Mouse (Mus musculus): ENCODE measurements around the gene Pou4f2. TPM values are rescaled to one million over a fixed set of nuclear protein-coding genes. Genes with fewer than 3 reads are reported as not detected.

The Pou4f2 gene
- polyA plus RNA-seq, 1 experiment from 2014 or later = 2.7 TPM

DNA sequence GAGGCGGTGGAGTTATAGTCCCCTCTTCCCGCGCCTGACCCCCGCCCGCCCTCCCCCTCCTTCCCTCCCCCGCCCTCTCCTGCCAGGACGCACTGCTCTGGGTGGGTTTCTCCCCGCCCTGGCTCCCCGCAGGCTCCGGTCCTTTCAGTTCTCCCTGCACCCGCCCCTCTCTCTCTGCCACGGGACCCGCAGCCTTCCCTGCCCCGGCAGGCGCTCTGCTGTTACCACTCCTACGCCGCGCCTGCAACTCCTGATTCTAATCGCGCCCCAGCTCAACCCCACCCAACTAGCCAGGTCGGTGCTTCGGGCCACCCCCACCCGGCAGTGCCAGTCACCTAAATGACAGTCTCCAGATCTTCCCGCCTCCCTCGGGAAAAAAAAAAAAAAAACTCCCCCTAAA, 216 bp upstream of the Pou4f2 start:
- Histone ChIP-seq H3K9me3 (ENCODE audit: control insufficient read depth, low read length) (no peaks in the 10 kb centered on the region), H3K9ac (ENCODE audit: low read length) (0 out of 2 replicates have a peak overlapping the region, but pooled peaks have one; percentile 24), H3K4me3 (ENCODE audit: low read depth, low read length) (peak overlapping the region; percentile 43), H3K27me3 (ENCODE audit: control insufficient read depth, insufficient read depth, low read length) (peaks cover 92% of the 10 kb centered on the region), H3K36me3 (ENCODE audit: control insufficient read depth, insufficient read depth, low read length) (no peaks in the 10 kb centered on the region), H3K27ac (ENCODE audit: low read depth, low read length) (0 out of 2 replicates have a peak overlapping the region, but pooled peaks have one; percentile 20), H3K4me2 (ENCODE audit: low read depth) (peak overlapping the region; percentile 69), H3K4me1 (ENCODE audit: control insufficient read depth, insufficient read depth, low read length) (0 out of 2 replicates have a peak, but pooled peaks cover 3% of the 10 kb centered on the region)
- peak; percentile 46; the same call in 1 of the 2 replicates for ATAC-seq (ENCODE audit: insufficient read depth, low FRiP score, low TSS enrichment)
- WGBS = 0% methylated on average over 15 of the region's 25 CpGs
- no peak for DNase-seq (ENCODE audit: low spot score)

DNA sequence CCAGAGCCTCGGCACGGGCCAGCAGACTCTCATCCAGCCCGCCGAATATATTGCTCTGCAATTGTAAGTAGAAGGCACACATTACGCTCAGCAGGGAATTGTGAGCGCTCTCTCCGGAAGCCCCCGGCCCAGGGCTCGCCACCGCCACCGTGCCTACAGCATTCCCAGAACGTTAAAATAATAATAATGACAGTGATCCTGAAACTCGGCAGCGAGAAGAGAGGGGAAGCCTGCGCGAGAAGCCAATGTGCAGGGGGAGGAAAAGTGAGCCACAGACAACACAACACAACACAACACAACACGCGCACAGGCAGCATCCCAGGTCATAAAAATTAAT, 853 bp downstream of the Pou4f2 start:
- Histone ChIP-seq H3K4me1 (ENCODE audit: control insufficient read depth, insufficient read depth, low read length) (0 out of 2 replicates have a peak, but pooled peaks cover 3% of the 10 kb centered on the region), H3K36me3 (ENCODE audit: control insufficient read depth, insufficient read depth, low read length) (no peaks in the 10 kb centered on the region), H3K4me2 (ENCODE audit: low read depth) (peak overlapping the region; percentile 69), H3K27ac (ENCODE audit: low read depth, low read length) (no peak overlapping the region), H3K9me3 (ENCODE audit: control insufficient read depth, low read length) (no peaks in the 10 kb centered on the region), H3K4me3 (ENCODE audit: low read depth, low read length) (peak overlapping the region; percentile 43), H3K9ac (ENCODE audit: low read length) (peak overlapping the region; percentile 14; the same call in 1 of the 2 replicates), H3K27me3 (ENCODE audit: control insufficient read depth, insufficient read depth, low read length) (peaks cover 90% of the 10 kb centered on the region)
- DNase-seq (ENCODE audit: low spot score) (no peak), ATAC-seq (ENCODE audit: insufficient read depth, low FRiP score, low TSS enrichment) (no peak)
- WGBS = under 1% methylated on average over 18 of the region's 18 CpGs

DNA sequence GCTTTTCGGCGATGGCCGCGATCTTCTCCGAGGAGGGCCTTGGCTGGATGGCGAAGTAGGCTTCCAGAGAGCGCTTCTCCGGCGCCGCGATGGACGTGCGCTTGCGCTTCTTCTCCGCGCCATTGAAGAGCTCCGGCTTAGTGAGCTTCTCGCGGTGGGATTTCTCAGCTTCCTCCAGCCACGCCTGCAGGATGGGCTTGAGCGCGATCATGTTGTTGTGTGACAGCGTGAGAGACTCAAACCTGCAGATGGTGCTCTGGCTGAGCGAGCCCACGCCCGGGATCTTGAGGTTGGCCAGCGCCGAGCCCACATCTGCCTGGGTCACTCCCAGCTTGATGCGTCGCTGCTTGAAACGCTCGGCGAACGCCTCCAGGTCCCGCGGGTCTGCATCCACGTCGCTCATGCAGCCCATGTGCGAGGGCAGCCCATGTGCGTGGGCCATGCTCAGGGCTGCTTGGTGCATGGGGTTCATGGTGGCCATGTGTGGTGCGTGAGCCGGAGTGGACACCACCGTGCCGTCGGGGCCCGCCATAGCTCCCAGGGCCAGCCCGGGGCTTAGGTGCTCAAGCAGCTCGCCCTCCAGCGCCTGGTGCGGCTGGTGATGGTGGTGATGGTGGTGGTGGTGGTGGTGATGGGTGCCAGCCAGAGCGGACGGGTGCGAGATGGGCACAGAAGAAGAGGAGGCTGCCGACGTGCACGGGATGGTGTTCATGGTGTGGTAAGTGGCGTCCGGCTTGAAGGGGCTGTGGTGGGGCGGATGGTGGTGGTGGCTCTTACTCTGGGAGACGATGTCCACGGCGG, 1.4 kb downstream of the Pou4f2 start:
- H3K4me2 ChIP-seq (ENCODE audit: low read depth) = peak overlapping the region; percentile 69
- WGBS = under 1% methylated on average over 61 of the region's 62 CpGs
- H3K4me1 ChIP-seq (ENCODE audit: control insufficient read depth, insufficient read depth, low read length) = 0 out of 2 replicates have a peak, but pooled peaks cover 3% of the 10 kb centered on the region
- peaks cover 90% of the 10 kb centered on the region for H3K27me3 ChIP-seq (ENCODE audit: control insufficient read depth, insufficient read depth, low read length)
- no peaks in the 10 kb centered on the region for H3K36me3 ChIP-seq (ENCODE audit: control insufficient read depth, insufficient read depth, low read length)
- no peaks in the 10 kb centered on the region for H3K9me3 ChIP-seq (ENCODE audit: control insufficient read depth, low read length)
- DNase-seq (ENCODE audit: low spot score) (peak; percentile 57), ATAC-seq (ENCODE audit: insufficient read depth, low FRiP score, low TSS enrichment) (no peak)
- H3K27ac ChIP-seq (ENCODE audit: low read depth, low read length) = no peak overlapping the region
- peak overlapping the region; percentile 14; the same call in 1 of the 2 replicates for H3K9ac ChIP-seq (ENCODE audit: low read length)
- H3K4me3 ChIP-seq (ENCODE audit: low read depth, low read length) = peak overlapping the region; percentile 43

DNA sequence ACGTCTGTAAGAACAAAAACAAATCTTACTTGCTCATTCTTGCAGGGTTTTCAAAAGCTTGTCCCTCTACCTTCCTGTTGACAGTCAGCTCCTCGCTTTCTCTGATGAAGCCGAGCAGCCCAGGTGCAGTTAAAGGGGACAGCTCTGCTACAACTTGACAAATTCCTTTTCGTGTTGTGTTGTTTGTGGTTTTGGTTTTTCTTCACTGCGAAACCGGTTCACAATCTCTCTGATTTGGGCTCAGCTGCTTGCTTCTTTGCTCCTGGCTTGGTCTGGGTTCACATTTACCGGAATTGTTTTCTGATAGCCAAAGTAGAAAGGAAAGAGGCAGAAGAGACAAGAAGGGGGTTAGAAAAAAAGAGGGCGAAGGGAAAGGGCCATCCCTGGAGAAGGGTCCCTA, 2.1 kb downstream of the Pou4f2 start:
- H3K4me1 ChIP-seq (ENCODE audit: control insufficient read depth, insufficient read depth, low read length) = 0 out of 2 replicates have a peak, but pooled peaks cover 3% of the 10 kb centered on the region
- H3K27ac ChIP-seq (ENCODE audit: low read depth, low read length) = no peak overlapping the region
- peak overlapping the region; percentile 43 for H3K4me3 ChIP-seq (ENCODE audit: low read depth, low read length)
- DNase-seq (ENCODE audit: low spot score) (no peak), ATAC-seq (ENCODE audit: insufficient read depth, low FRiP score, low TSS enrichment) (no peak)
- H3K27me3 ChIP-seq (ENCODE audit: control insufficient read depth, insufficient read depth, low read length) = peaks cover 93% of the 10 kb centered on the region
- WGBS = 2% methylated on average over 8 of the region's 8 CpGs
- H3K9ac ChIP-seq (ENCODE audit: low read length) = no peak overlapping the region
- H3K9me3 ChIP-seq (ENCODE audit: control insufficient read depth, low read length) = no peaks in the 10 kb centered on the region
- H3K4me2 ChIP-seq (ENCODE audit: low read depth) = 0 out of 2 replicates have a peak overlapping the region, but pooled peaks have one; percentile 1
- no peaks in the 10 kb centered on the region for H3K36me3 ChIP-seq (ENCODE audit: control insufficient read depth, insufficient read depth, low read length)

DNA sequence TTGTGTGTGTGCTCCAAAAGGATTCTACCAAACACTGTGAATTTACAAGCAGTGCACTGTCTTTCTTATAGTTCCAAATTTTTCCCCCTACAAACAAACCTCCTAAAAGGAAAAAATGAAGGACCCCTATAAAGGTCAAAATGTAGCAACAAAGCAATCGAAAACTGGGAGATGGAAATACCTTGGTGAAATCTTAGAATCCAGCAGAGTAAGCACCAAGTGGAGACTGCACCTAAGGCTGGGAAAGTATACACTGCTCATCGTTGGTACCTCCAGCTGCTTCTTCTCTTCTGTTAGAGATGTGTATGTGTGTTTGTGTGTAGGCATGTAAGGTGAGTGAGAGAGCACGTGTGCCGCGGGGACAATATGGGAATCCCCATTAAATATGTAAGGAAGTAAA, 3.1 kb downstream of the Pou4f2 start:
- Histone ChIP-seq H3K4me3 (ENCODE audit: low read depth, low read length) (no peak overlapping the region), H3K9ac (ENCODE audit: low read length) (no peak overlapping the region)

DNA sequence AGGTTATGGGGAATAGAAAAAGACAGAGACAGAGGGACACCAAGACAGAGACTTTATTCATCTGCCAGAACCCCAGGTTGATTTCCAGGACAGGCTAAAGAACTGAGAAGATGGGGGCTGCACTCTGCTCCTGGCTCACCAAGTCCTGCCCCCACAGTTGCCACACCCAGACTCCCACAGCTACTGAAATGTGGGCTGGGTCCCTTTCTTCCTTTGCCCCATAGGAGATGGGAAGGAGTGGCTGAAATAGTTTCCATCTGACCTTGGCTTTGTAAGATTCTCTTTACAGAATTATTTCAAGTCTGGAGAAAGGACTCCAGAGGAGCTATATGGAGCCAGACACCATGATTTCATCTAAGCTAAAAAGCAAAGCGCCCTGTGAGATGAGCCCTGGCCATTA, 4.0 kb downstream of the Pou4f2 start:
- H3K9me3 ChIP-seq (ENCODE audit: control insufficient read depth, low read length) = no peaks in the 10 kb centered on the region
- 13% methylated on average over 1 of the region's 1 CpGs for WGBS
- no peak overlapping the region for H3K4me3 ChIP-seq (ENCODE audit: low read depth, low read length)
- no peak overlapping the region for H3K27ac ChIP-seq (ENCODE audit: low read depth, low read length)
- 0 out of 2 replicates have a peak, but pooled peaks cover 3% of the 10 kb centered on the region for H3K4me1 ChIP-seq (ENCODE audit: control insufficient read depth, insufficient read depth, low read length)
- ATAC-seq (ENCODE audit: insufficient read depth, low FRiP score, low TSS enrichment) = no peak
- H3K36me3 ChIP-seq (ENCODE audit: control insufficient read depth, insufficient read depth, low read length) = no peaks in the 10 kb centered on the region
- H3K27me3 ChIP-seq (ENCODE audit: control insufficient read depth, insufficient read depth, low read length) = peaks cover 89% of the 10 kb centered on the region
- DNase-seq (ENCODE audit: low spot score) = no peak
- H3K9ac ChIP-seq (ENCODE audit: low read length) = no peak overlapping the region
- H3K4me2 ChIP-seq (ENCODE audit: low read depth) = no peak overlapping the region

More for the DNA sequence above, 3.1 kb downstream of the Pou4f2 start:
- Histone ChIP-seq H3K27ac (ENCODE audit: low read depth, low read length) (no peak overlapping the region), H3K36me3 (ENCODE audit: control insufficient read depth, insufficient read depth, low read length) (no peaks in the 10 kb centered on the region), H3K27me3 (ENCODE audit: control insufficient read depth, insufficient read depth, low read length) (peaks cover 91% of the 10 kb centered on the region), H3K9me3 (ENCODE audit: control insufficient read depth, low read length) (no peaks in the 10 kb centered on the region), H3K4me2 (ENCODE audit: low read depth) (no peak overlapping the region), H3K4me1 (ENCODE audit: control insufficient read depth, insufficient read depth, low read length) (0 out of 2 replicates have a peak, but pooled peaks cover 3% of the 10 kb centered on the region)
- no peak for DNase-seq (ENCODE audit: low spot score)
- ATAC-seq (ENCODE audit: insufficient read depth, low FRiP score, low TSS enrichment) = no peak
- 14% methylated on average over 5 of the region's 5 CpGs for WGBS

DNA sequence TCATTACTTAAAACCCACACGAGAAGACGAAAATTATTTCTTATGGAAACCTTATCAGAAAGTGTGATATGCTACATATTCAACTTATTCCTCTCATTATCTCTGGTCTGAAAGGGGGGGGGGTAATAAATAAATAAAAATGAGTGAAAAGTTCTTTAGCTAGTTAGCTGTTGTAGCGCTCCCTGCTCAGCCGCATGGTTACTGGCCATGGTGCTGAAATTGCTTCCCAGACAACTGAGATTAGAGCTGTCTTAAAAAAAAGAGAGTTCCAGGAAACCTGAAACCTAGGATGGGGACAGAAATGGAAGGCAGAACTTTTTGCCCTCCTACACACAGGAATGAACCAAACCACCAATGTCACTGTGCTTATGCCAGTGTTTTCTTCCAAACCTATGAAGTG, 5.1 kb downstream of the Pou4f2 start:
- ATAC-seq (ENCODE audit: insufficient read depth, low FRiP score, low TSS enrichment) (no peak), DNase-seq (ENCODE audit: low spot score) (peak; percentile 75)
- no peak overlapping the region for H3K9ac ChIP-seq (ENCODE audit: low read length)
- H3K4me2 ChIP-seq (ENCODE audit: low read depth) = no peak overlapping the region
- no peaks in the 10 kb centered on the region for H3K4me1 ChIP-seq (ENCODE audit: control insufficient read depth, insufficient read depth, low read length)
- H3K36me3 ChIP-seq (ENCODE audit: control insufficient read depth, insufficient read depth, low read length) = no peaks in the 10 kb centered on the region
- H3K9me3 ChIP-seq (ENCODE audit: control insufficient read depth, low read length) = no peaks in the 10 kb centered on the region
- H3K27ac ChIP-seq (ENCODE audit: low read depth, low read length) = no peak overlapping the region
- H3K27me3 ChIP-seq (ENCODE audit: control insufficient read depth, insufficient read depth, low read length) = peaks cover 89% of the 10 kb centered on the region
- H3K4me3 ChIP-seq (ENCODE audit: low read depth, low read length) = no peak overlapping the region
- WGBS = 2% methylated on average over 4 of the region's 4 CpGs

DNA sequence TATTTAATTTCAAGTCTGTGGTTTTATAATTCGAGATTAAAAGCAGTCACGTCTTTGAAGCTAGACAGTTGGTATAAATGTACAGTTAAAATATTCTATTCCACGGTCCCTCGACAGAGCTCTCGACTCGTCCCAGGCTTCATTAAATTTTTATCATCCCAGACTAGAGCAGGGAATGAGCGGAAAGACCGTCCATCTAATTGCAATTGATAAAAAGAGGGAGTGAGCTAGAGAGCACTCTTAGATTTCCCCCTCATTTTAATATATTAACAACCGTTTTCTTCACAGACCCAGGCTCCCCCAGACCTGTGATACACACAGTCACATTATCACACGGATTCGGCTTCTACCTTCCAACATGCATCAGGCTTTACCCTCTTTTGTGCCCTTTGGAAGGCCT, 8.3 kb downstream of the Pou4f2 start:
- peaks cover 80% of the 10 kb centered on the region for H3K27me3 ChIP-seq (ENCODE audit: control insufficient read depth, insufficient read depth, low read length)
- H3K4me3 ChIP-seq (ENCODE audit: low read depth, low read length) = no peak overlapping the region
- 1% methylated on average over 11 of the region's 11 CpGs for WGBS
- no peak overlapping the region for H3K4me2 ChIP-seq (ENCODE audit: low read depth)
- no peaks in the 10 kb centered on the region for H3K36me3 ChIP-seq (ENCODE audit: control insufficient read depth, insufficient read depth, low read length)
- H3K9ac ChIP-seq (ENCODE audit: low read length) = no peak overlapping the region
- ATAC-seq (ENCODE audit: insufficient read depth, low FRiP score, low TSS enrichment) = no peak
- DNase-seq (ENCODE audit: low spot score) = no peak
- H3K4me1 ChIP-seq (ENCODE audit: control insufficient read depth, insufficient read depth, low read length) = no peaks in the 10 kb centered on the region
- no peak overlapping the region for H3K27ac ChIP-seq (ENCODE audit: low read depth, low read length)
- H3K9me3 ChIP-seq (ENCODE audit: control insufficient read depth, low read length) = no peaks in the 10 kb centered on the region

DNA sequence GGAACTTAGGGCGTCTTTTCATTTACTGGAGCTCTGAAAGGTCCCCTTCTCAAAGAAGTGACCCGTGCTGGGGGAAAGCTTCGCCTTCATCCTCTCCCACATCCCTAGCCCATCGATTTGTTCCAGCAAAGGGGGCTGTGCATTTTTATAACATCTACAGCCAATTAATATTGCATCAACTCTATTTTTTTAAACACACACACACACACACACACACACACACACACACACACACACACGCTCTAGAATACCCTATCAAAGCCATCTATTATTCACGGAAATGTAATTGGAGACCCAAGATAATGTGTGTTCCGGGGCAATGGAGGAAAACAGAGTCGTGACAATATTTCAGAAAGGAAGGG, 8.7 kb downstream of the Pou4f2 start:
- Histone ChIP-seq H3K36me3 (ENCODE audit: control insufficient read depth, insufficient read depth, low read length) (no peaks in the 10 kb centered on the region), H3K9ac (ENCODE audit: low read length) (no peak overlapping the region), H3K9me3 (ENCODE audit: control insufficient read depth, low read length) (no peaks in the 10 kb centered on the region), H3K4me1 (ENCODE audit: control insufficient read depth, insufficient read depth, low read length) (no peaks in the 10 kb centered on the region), H3K4me3 (ENCODE audit: low read depth, low read length) (0 out of 2 replicates have a peak overlapping the region, but pooled peaks have one; percentile 17), H3K27me3 (ENCODE audit: control insufficient read depth, insufficient read depth, low read length) (peaks cover 78% of the 10 kb centered on the region), H3K4me2 (ENCODE audit: low read depth) (peak overlapping the region; percentile 24; the same call in 1 of the 2 replicates), H3K27ac (ENCODE audit: low read depth, low read length) (no peak overlapping the region; the same call in 1 of the 2 replicates)
- DNase-seq (ENCODE audit: low spot score) (no peak), ATAC-seq (ENCODE audit: insufficient read depth, low FRiP score, low TSS enrichment) (no peak)
- WGBS = 2% methylated on average over 8 of the region's 8 CpGs
